Mouse (Mus musculus): Measurements from ENCODE around the gene Olfr1306. TPM values are rescaled to one million over a fixed set of nuclear protein-coding genes. Genes with fewer than 3 reads are reported as not detected.

Gene Olfr1306
- total RNA-seq (2022): not detected

DNA sequence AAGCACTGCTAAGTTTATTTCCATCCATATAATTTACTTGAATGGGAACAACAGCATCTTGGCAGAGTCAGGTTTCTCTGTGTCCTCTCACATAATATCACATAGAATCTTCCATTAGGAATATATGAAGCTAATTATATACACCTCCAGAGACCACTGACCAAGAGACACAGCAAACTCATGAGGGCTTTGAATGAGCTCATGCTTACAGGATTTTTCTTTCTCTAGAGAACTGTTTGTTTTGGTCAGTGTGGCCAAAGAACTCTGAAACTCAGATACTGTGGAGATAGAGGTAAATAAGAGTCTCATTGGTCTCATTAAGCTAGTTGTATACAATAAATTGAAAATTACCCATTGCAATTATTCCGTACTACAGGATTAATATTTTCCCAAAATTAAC, at the start of gene Olfr1306:
TSS of gene Olfr1306 (minus strand) at position 101 of the 400 bp plus-strand sequence.
- no peak for DNase-seq (ENCODE audit: low spot score in 2 of 2)

GRCm38 (mm10) chr2:111964844-111965243, 48.8 kb upstream of the Olfr1306 start, which contains the start of gene Olfr1308:
Olfr1308 (minus strand) TSS chr2:111964944.
- no peak for DNase-seq (ENCODE audit: low spot score in 2 of 2)

DNA sequence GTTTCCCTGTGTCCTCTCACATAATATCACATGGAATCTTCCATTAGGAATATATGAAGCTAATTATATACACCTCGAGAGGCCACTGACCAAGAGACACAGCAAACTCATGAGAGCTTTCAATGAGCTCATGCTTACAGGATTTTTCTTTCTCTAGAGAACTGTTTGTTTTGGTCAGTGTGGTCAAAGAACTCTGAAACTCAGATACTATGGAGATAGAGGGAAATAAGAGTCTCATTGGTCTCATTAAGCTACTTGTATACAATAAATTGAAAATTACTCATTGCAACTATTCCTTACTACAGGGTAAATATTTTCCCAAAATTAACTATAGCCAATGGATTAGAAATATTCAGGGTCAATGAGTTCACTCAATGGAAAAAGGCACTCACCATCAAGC, 33.3 kb upstream of the Olfr1306 start, which contains the start of gene Olfr1307:
TSS of gene Olfr1307 (minus strand) at position 101 of the 400 bp plus-strand sequence.
- no peak for DNase-seq (ENCODE audit: low spot score in 2 of 2)

DNA sequence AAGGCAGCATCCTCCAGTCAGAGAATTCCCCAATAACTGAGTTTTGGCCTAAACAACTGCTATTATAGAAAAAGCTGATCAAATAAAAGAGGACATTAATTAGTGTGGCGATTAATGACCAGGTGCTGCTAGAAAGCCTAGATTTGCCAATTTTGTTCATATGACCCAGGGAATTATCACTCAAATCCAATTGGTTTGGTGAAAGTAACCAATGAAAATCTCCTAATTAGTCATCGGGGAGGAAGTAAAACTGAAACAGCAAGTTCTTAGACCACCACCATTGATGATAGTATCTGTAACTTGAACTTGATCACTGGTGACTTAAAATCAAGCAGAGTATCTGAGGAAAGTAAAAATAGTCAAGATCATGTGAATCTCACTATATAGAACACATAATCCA, 39.0 kb downstream of the Olfr1306 start, which contains the start of gene Olfr1305:
TSS of gene Olfr1305 (minus strand) at position 101 of the 400 bp plus-strand sequence.
- DNase-seq (ENCODE audit: low spot score in 2 of 2): no peak

Other genes starting within 250 kb of the Olfr1306 start
- gene Olfr1301, start 165.3 kb downstream of the Olfr1306 start, total RNA-seq (2022): not detected
- gene Olfr1302, start 138.8 kb downstream of the Olfr1306 start, total RNA-seq (2022): not detected
- gene Olfr1303, start 95.9 kb downstream of the Olfr1306 start, total RNA-seq (2022): not detected
- not detected for gene Olfr1305, start 39.1 kb downstream of the Olfr1306 start, total RNA-seq (2022)
- under 1 TPM in 1 of 4 experiments, not detected in 3; 0.02 TPM for gene Olfr1307, start 33.2 kb upstream of the Olfr1306 start, total RNA-seq (2022)
- gene Olfr1308, start 48.7 kb upstream of the Olfr1306 start, total RNA-seq (2022): not detected
- not detected for gene Olfr1309, start 74.0 kb upstream of the Olfr1306 start, total RNA-seq (2022)
- gene Olfr1310, start 96.4 kb upstream of the Olfr1306 start, total RNA-seq (2022): not detected
- gene Olfr1311, start 108.1 kb upstream of the Olfr1306 start, total RNA-seq (2022): not detected
- not detected for gene Olfr1312, start 134.0 kb upstream of the Olfr1306 start, total RNA-seq (2022)
- not detected for gene Olfr1313, start 161.6 kb upstream of the Olfr1306 start, total RNA-seq (2022)
- gene Olfr1314, start 180.5 kb upstream of the Olfr1306 start, total RNA-seq (2022): not detected
- gene Olfr1315-ps1, start 199.2 kb upstream of the Olfr1306 start, total RNA-seq (2022): not detected
- not detected for gene Olfr1316, start 218.7 kb upstream of the Olfr1306 start, total RNA-seq (2022)
- not detected for gene Olfr1317, start 224.1 kb upstream of the Olfr1306 start, total RNA-seq (2022)
- not detected for gene Olfr1318, start 237.9 kb upstream of the Olfr1306 start, total RNA-seq (2022)